Comparison of ENCODE assay signal across 8 mouse cellular contexts in the genomic region with DNA sequence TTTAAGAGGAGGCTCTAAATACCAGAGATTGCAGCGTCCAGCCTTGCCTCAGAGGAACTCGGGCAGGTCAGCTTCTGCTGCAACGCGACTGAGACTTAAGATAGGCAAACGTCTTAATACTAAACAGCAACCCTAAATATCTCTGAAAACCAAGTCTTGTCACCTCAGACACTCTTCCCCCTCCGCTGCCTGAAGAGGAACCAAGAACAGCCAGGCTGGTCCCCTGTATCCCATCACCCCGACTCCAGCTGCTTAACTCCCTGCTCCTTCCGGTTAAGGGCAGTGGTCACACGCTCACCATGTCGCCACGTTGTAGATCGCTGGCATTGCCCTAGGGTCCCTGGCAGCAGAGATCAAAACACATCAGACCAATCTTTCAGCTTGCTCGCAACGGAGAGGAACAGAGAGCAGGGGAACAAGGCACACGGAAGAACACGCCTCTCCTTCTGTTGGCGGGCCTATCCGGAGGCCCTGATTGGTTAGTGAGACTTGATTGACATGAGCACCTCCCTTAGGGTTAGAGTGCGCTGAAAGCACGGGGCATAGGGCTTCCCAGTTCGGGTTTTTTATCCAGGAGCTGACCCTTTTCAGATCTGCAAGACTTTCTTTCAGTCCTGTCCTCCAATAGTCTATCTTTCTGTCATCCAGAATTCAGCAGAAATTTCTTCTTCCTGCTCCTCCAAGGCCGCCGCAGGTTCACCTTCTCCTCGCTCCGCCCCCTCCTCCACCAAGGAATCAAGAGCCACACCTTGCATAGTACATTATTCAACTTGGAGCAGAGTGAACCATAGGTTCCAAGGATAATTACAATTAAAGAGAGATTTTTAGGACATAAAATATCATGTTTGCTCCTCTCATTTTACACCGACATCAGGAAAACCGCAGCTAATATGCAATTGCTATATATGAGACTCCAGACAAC. TPM values are rescaled to one million over a fixed set of nuclear protein-coding genes. Genes with fewer than 3 reads are reported as not detected.
DNase-seq lines count a peak whose midpoint lies in the region; ATAC-seq lines count a peak whose summit lies in the region.
"Not testable (repeated sequence)": the region's sequence is repeated elsewhere in the genome, so short reads cannot be mapped to it uniquely, and the experiment has no call there.

Gene Zfp935 (minus strand): TSS at position 323 of the 922 bp plus-strand sequence.

- ATAC-seq in hindbrain, embryonic 15.5 days (ENCODE audit: low FRiP score, low read depth) = peak; percentile 56; the same call in 1 of the 2 replicates

- H3K9me3 ChIP-seq in hindbrain, embryonic 15.5 days = peaks cover 11% of the 10 kb centered on the region; the same call in 1 of the 2 replicates

- peak within 1 kb of the TSS; percentile 51 for H3K9ac ChIP-seq in hindbrain, embryonic 15.5 days

- H3K4me3 ChIP-seq in hindbrain, embryonic 15.5 days = peak within 1 kb of the TSS; percentile 49

- H3K4me2 ChIP-seq in hindbrain, embryonic 15.5 days = peak within 1 kb of the TSS; percentile 55

- WGBS in hindbrain, embryonic 15.5 days = 5% methylated on average over 27 of the region's 27 CpGs

- H3K4me1 ChIP-seq in hindbrain, embryonic 15.5 days (replicated peaks) = not testable (repeated sequence)

- H3K27me3 ChIP-seq in hindbrain, embryonic 15.5 days = not testable (repeated sequence)

- not testable (repeated sequence) for H3K36me3 ChIP-seq in hindbrain, embryonic 15.5 days

- peak; percentile 16 for DNase-seq in NIH3T3 (ENCODE audit: low read depth)
- peak; percentile 62 to 67 for DNase-seq in cerebellum, postnatal 25 days
- peak; percentile 64 to 73 for DNase-seq in frontal cortex, postnatal 36 days (ENCODE audit: low spot score in 2 of 2)
- peak; percentile 55 to 72 for DNase-seq in layer of hippocampus, postnatal 36 days
- DNase-seq in lung, postnatal 25 days (ENCODE audit: low spot score) = peak; percentile 78
- peak; percentile 31 for DNase-seq in retina, embryonic 14.5 days (ENCODE audit: low spot score)
- peak; percentile 71 to 75 for DNase-seq in urinary bladder, adult 18-20 months (ENCODE audit: low spot score in 2 of 2)

- 0 out of 2 replicates have a peak within 1 kb of the TSS, but pooled peaks have one; percentile 30 for H3K27ac ChIP-seq in hindbrain, embryonic 15.5 days (replicated peaks)

RNA-seq across cellular contexts. Expression of gene Zfp935, which starts in this region (rescaled TPM):
- 1.0 TPM in 1 of 2 replicates, not detected in the other for polyA plus RNA-seq in hindbrain, embryonic 15.5 days (2015; fragmentation: Nextera tagmentation; extraction: Ambion mirVana)
- total RNA-seq in layer of hippocampus, postnatal 36 days (2021) = 1 to 10 TPM; 1.6 to 2.3 TPM

Comparison
In these comparisons a context has a peak if more than half of its experiments do, and no peak if none do; other contexts are left out.
1. Peak in every context shown above with its lines: DNase-seq, ATAC-seq, H3K4me3 ChIP-seq and H3K27ac ChIP-seq.
2. DNase-seq: peak in every context shown above with its lines; median percentile 78 in lung, postnatal 25 days; 73 in urinary bladder, adult 18-20 months; 68 in frontal cortex, postnatal 36 days; 64 in cerebellum, postnatal 25 days; 64 in layer of hippocampus, postnatal 36 days; 31 in retina, embryonic 14.5 days; 16 in NIH3T3.